Mouse (Mus musculus): ENCODE measurements around the gene Setdb2. TPM values are rescaled to one million over a fixed set of nuclear protein-coding genes. Genes with fewer than 3 reads are reported as not detected.

Gene Setdb2
- polyA plus RNA-seq, 1 experiment from 2014 or later, result 4.6 TPM

GRCm38 (mm10) chr14:59466503-59466902 lies 25.8 kb upstream of the Setdb2 start:
- H3K9me3 ChIP-seq (ENCODE audit: control insufficient read depth, low read length), result no peaks in the 10 kb centered on the region
- DNase-seq (ENCODE audit: low spot score), result no peak
- no peak overlapping the region for H3K4me3 ChIP-seq (ENCODE audit: low read depth, low read length)
- H3K4me2 ChIP-seq (replicated peaks; ENCODE audit: low read depth), result no peak overlapping the region
- no peak for ATAC-seq (ENCODE audit: low FRiP score, low TSS enrichment)
- no peaks in the 10 kb centered on the region for H3K36me3 ChIP-seq (ENCODE audit: control insufficient read depth, insufficient read depth, low read length)
- TF ChIP-seq CTCF (IDR thresholded peaks at IDR 0.05; ENCODE audit: low read depth) (no peak), EP300 (optimal IDR thresholded peaks at IDR 0.05) (no peak)
- 94% methylated on average over 2 of the region's 2 CpGs for WGBS
- no peaks in the 10 kb centered on the region for H3K27me3 ChIP-seq (ENCODE audit: control insufficient read depth, insufficient read depth, low read length)
- H3K4me1 ChIP-seq (replicated peaks; ENCODE audit: control insufficient read depth, insufficient read depth), result no peaks in the 10 kb centered on the region
- no peak overlapping the region for H3K27ac ChIP-seq (replicated peaks)
- H3K9ac ChIP-seq (ENCODE audit: low read length), result no peak overlapping the region

- H3K27me3 ChIP-seq (ENCODE audit: control insufficient read depth, insufficient read depth, low read length), result no peaks in the 10 kb centered on the region
- DNase-seq (ENCODE audit: low spot score) (no peak), ATAC-seq (ENCODE audit: low FRiP score, low TSS enrichment) (no peak)
- no peaks in the 10 kb centered on the region for H3K36me3 ChIP-seq (ENCODE audit: control insufficient read depth, insufficient read depth, low read length)
- H3K27ac ChIP-seq (replicated peaks), result no peak overlapping the region
- H3K9ac ChIP-seq (ENCODE audit: low read length), result no peak overlapping the region
- TF ChIP-seq EP300 (optimal IDR thresholded peaks at IDR 0.05), result no peak
- TF ChIP-seq CTCF (IDR thresholded peaks at IDR 0.05; ENCODE audit: low read depth), result no peak
- no peaks in the 10 kb centered on the region for H3K4me1 ChIP-seq (replicated peaks; ENCODE audit: control insufficient read depth, insufficient read depth)
- H3K4me3 ChIP-seq (ENCODE audit: low read depth, low read length), result no peak overlapping the region
- H3K4me2 ChIP-seq (replicated peaks; ENCODE audit: low read depth), result no peak overlapping the region
- H3K9me3 ChIP-seq (ENCODE audit: control insufficient read depth, low read length), result no peaks in the 10 kb centered on the region
Observed at GRCm38 (mm10) chr14:59447981-59448380, 7.3 kb upstream of the Setdb2 start.

DNA sequence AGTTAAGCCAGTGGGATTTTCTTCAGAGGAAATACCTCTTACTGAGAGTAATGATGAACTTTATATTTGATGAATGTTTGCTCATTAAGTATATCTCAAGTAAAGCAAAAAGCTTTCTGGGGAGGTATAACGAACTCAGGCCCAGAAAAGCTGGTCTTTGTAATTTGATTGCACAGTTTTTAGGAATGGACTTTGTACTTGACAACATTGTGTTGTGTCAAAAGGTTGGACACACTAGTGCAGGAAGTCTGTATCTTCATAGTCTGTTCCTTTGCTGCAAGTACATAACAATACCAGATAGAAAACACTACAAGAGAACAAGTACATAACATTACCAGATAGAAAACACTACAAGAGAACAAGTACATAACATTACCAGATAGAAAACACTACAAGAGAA lies 4.7 kb upstream of the Setdb2 start:
- H3K4me1 ChIP-seq (replicated peaks; ENCODE audit: control insufficient read depth, insufficient read depth), result no peaks in the 10 kb centered on the region
- no peak overlapping the region for H3K27ac ChIP-seq (replicated peaks)
- 89% methylated on average over 1 of the region's 1 CpGs for WGBS
- H3K4me3 ChIP-seq (ENCODE audit: low read depth, low read length), result no peak overlapping the region
- no peaks in the 10 kb centered on the region for H3K27me3 ChIP-seq (ENCODE audit: control insufficient read depth, insufficient read depth, low read length)
- DNase-seq (ENCODE audit: low spot score) (no peak), ATAC-seq (ENCODE audit: low FRiP score, low TSS enrichment) (no peak)
- TF ChIP-seq EP300 (optimal IDR thresholded peaks at IDR 0.05), result no peak
- no peak for TF ChIP-seq CTCF (IDR thresholded peaks at IDR 0.05; ENCODE audit: low read depth)
- H3K4me2 ChIP-seq (replicated peaks; ENCODE audit: low read depth), result no peak overlapping the region
- H3K36me3 ChIP-seq (ENCODE audit: control insufficient read depth, insufficient read depth, low read length), result no peaks in the 10 kb centered on the region
- H3K9me3 ChIP-seq (ENCODE audit: control insufficient read depth, low read length), result no peaks in the 10 kb centered on the region
- H3K9ac ChIP-seq (ENCODE audit: low read length), result no peak overlapping the region

DNA sequence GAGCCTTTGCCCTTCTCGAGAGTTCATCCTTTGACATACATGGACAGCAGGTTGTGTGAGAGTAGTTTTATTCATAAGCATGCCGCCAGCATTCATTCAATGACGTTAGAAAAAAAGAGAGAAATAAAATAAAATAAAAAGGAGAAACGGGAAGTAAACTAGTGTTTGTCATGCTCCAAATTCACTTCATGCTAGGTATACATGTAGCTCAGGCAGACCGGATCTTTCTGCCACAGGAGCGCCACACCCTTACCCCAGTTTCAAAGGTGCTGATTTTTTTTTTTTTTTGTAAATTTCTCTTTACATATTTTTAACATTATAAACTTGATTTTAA lies 755 bp upstream of the Setdb2 start:
- Histone ChIP-seq H3K9ac (ENCODE audit: low read length) (peak overlapping the region; percentile 85), H3K4me1 (replicated peaks; ENCODE audit: control insufficient read depth, insufficient read depth) (peaks cover 3% of the 10 kb centered on the region), H3K4me3 (ENCODE audit: low read depth, low read length) (peak overlapping the region; percentile 79), H3K4me2 (replicated peaks; ENCODE audit: low read depth) (peak overlapping the region; percentile 94), H3K36me3 (ENCODE audit: control insufficient read depth, insufficient read depth, low read length) (no peaks in the 10 kb centered on the region), H3K27ac (replicated peaks) (peak overlapping the region; percentile 92), H3K27me3 (ENCODE audit: control insufficient read depth, insufficient read depth, low read length) (no peaks in the 10 kb centered on the region), H3K9me3 (ENCODE audit: control insufficient read depth, low read length) (no peaks in the 10 kb centered on the region)
- TF ChIP-seq CTCF (IDR thresholded peaks at IDR 0.05; ENCODE audit: low read depth) (no peak), EP300 (optimal IDR thresholded peaks at IDR 0.05) (no peak)
- ATAC-seq (ENCODE audit: low FRiP score, low TSS enrichment) (no peak), DNase-seq (ENCODE audit: low spot score) (no peak)
- 4% methylated on average over 6 of the region's 6 CpGs for WGBS

GRCm38 (mm10) chr14:59440039-59440438 lies 645 bp downstream of the Setdb2 start:
- no peaks in the 10 kb centered on the region for H3K27me3 ChIP-seq (ENCODE audit: control insufficient read depth, insufficient read depth, low read length)
- H3K4me1 ChIP-seq (replicated peaks; ENCODE audit: control insufficient read depth, insufficient read depth), result peaks cover 3% of the 10 kb centered on the region
- no peak for ATAC-seq (ENCODE audit: low FRiP score, low TSS enrichment)
- H3K9ac ChIP-seq (ENCODE audit: low read length), result peak overlapping the region; percentile 85
- peak overlapping the region; percentile 94 for H3K4me2 ChIP-seq (replicated peaks; ENCODE audit: low read depth)
- no peak for DNase-seq (ENCODE audit: low spot score)
- TF ChIP-seq EP300 (optimal IDR thresholded peaks at IDR 0.05) (peak; percentile 19), CTCF (IDR thresholded peaks at IDR 0.05; ENCODE audit: low read depth) (no peak)
- H3K27ac ChIP-seq (replicated peaks), result no peak overlapping the region
- 7% methylated on average over 7 of the region's 7 CpGs for WGBS
- peak overlapping the region; percentile 79 for H3K4me3 ChIP-seq (ENCODE audit: low read depth, low read length)
- no peaks in the 10 kb centered on the region for H3K9me3 ChIP-seq (ENCODE audit: control insufficient read depth, low read length)
- H3K36me3 ChIP-seq (ENCODE audit: control insufficient read depth, insufficient read depth, low read length), result no peaks in the 10 kb centered on the region

- Histone ChIP-seq H3K27me3 (ENCODE audit: control insufficient read depth, insufficient read depth, low read length) (no peaks in the 10 kb centered on the region), H3K36me3 (ENCODE audit: control insufficient read depth, insufficient read depth, low read length) (no peaks in the 10 kb centered on the region), H3K4me2 (replicated peaks; ENCODE audit: low read depth) (no peak overlapping the region), H3K9me3 (ENCODE audit: control insufficient read depth, low read length) (no peaks in the 10 kb centered on the region), H3K4me1 (replicated peaks; ENCODE audit: control insufficient read depth, insufficient read depth) (peaks cover 3% of the 10 kb centered on the region), H3K9ac (ENCODE audit: low read length) (no peak overlapping the region), H3K4me3 (ENCODE audit: low read depth, low read length) (no peak overlapping the region), H3K27ac (replicated peaks) (no peak overlapping the region)
- 74% methylated on average over 2 of the region's 2 CpGs for WGBS
- TF ChIP-seq CTCF (IDR thresholded peaks at IDR 0.05; ENCODE audit: low read depth), result no peak
- TF ChIP-seq EP300 (optimal IDR thresholded peaks at IDR 0.05), result no peak
- ATAC-seq (ENCODE audit: low FRiP score, low TSS enrichment) (no peak), DNase-seq (ENCODE audit: low spot score) (no peak)
Observed at GRCm38 (mm10) chr14:59438505-59438904, 2.2 kb downstream of the Setdb2 start.
